Mouse (Mus musculus) embryo, embryonic 11.5 days (tissue): ENCODE measurements at regions not wholly inside any gene's neighbourhood (a gene's known extent, or its start where the extent isn't known, plus 50 kb on each side); places are given as distances from the start of the nearest gene placed in this dataset.

Experiments
- DNase-seq: peaks from one replicate; pipeline ENCODE4 v3.0.0-alpha.2; 2012; ENCODE audit warnings: low read depth, low spot score

DNA sequence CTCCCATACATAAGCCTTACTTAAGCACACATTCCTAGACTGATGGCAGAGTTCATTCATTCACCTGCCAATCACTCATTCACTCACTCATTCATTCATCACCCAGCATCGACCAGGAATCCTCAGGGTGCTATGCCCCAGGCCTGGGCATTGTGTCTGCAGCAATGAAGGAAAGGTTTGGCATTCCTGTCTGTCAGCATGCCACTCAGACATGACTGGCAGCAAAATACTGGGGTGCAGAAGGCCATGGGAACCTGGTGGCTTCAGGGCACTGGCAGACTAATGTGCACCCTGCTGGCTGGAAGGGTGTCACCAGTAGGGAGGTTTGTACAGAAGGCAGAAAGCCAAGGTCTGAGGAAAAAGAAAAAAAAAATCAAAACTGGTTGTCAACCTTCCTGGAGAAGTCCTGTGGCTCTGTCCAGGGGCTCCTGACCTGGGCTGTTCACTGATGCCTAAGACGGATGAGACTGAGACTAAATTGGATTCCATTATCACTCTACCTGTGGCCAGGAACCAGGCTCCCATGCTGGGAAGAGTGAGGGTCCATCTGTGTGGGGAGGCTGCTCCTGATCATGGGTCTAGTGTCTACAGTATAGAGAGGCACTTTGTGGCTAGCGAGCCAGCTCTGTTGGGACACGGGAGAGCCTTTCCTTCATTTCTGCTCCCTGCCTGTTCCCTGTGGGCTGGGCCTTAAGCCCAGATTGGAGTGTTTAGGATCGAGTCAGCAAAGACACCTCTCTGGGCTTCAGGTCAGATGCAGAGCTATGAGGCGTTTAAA lies 104.1 kb downstream of the Cstad start:
- DNase-seq = no peak

DNA sequence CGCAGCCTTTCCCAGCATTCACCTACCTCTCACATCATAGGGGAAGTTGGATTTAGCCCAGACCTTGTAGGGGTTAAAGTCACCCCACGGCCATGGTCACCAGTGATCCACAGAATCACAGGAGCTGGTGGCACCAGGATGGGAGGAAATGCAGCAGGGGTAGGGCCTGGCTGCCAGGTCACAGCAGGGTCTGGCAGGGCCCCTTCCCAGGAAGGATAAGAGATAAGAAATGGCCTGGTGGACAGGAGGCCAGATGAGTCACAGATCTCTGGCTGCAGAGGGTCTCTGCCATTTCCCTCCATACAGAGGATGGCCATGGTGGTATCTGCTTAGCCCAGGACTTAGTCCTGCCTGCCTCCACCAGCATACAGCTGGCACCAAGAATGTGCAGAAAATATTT lies 103.0 kb downstream of the Cstad start:
- no peak for DNase-seq

DNA sequence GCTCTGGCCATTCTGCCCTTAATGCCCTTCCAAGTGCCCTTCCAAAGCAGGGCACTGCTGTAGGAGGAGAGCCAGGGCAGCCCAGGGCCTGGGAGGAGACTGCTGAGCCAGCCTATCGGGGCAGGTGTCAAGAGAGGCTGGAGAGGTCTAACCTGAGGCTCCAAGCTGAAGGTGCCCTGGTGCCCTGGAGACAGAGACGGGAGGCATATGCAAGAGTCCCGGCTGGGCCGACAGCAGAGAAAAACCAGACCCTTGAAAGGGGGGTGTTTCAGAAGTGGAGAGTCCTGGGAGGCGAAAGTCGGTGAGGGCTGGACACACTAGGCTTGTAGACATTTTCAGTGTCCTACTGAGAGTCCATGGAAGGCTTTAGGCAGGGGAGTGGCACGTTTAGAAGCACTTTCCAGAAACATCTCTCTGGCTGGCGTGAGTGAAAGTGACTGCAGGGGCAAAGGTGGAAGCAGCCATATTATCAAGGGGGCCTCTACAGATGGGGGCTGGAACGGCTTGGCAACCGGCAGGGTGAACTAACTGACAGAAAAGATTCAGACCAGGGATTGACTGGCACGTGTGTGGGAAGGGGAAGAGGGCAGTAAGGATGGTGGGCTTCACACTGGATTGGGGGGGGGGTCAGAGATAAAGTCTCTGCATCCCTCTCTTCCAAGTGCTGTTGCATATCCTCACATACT lies 101.1 kb downstream of the Cstad start:
- DNase-seq = no peak

DNA sequence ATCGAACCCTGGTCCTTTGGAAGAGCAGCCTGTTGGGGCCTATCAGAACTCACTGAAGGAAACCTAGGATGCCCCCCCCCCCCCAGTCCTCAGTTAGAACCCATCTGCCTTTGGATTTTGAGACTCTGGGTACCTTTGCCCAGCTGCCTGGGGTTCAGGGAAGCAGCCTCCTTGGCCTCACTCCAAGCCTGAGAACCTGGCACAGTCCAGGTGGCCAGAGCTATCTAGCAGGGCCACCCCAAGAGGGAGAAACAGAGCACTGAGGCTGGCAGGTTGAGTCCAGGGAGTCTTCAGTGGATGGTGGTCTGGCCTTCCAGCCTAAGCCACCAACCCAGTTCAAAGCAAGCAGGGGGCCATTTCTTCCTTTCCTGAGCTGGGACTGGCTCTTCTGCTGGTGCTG lies 100.2 kb downstream of the Cstad start:
- DNase-seq = no peak

DNA sequence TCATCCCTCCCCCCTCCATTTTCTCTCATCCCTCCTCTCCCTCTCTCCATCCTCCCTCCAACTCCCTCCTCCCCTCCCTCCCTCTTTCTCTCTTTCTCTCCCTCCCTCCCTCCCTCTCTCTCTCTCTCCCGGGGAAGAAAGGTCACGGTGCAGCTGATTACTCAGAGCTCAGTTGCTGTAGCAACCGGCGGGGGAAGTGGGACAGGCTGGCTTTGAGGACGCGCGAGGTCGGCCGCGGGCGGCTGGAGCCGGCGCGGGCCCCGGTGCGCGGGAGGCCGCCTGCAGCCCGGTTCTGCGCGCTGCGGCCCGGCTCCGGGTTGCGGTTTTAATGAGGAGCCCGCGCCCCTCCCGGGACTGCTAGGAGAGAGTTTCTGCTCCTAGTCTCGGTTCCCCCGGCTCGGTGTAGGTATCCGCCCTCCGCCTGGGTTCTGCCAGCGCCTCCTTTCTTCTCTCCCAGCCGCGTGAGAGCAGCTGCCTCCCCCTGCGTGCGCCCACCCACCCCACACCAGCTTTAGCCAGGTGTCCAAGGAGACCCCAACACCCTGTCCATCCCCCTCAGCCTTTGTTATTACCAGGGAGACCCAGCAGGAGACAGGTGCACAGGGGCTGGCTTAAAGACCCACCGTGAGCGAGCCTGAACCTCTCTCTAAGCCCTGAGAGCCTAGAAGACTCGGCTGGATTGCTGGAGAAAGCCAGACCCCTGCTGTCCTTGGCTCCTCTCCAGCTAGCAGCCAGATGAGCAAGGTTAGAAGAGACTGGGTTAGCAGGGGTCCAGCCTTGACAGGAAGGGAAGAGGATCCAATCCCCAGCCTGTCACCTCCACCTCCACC lies 98.6 kb downstream of the Cstad start:
- peak; percentile 87 for DNase-seq

DNA sequence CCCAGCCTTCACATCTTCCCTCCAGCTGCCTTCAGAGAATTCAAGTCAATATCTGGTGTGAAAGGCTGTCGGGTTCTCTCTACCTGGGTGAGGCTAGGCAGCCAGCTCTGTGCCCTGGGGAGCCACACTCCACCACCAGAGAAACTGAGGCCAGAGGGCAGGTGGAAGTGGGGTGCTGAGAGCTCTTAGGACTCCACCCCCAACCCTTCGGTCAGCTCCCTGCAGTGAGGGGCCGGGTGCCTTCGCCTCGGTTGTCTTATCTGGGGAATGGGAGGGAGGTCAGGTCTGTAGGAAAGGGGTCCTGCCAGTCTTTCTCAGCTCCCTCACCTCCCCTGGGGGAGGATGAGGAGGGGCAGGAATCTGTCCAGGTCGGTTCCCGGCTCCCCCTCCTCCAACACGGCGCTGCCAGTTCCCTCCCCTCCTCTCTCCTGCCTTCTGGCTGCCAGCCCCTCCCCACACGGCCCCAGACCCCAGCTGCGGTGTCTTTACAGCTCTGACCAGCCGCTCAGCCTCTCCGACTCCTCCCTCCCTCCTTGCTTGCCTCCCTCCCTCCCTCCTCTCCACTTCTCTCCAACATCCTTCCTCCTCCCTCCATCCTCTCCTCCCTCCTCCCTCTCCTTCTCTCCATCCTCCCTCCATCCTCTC lies 97.8 kb downstream of the Cstad start:
- peak; percentile 68 for DNase-seq

DNA sequence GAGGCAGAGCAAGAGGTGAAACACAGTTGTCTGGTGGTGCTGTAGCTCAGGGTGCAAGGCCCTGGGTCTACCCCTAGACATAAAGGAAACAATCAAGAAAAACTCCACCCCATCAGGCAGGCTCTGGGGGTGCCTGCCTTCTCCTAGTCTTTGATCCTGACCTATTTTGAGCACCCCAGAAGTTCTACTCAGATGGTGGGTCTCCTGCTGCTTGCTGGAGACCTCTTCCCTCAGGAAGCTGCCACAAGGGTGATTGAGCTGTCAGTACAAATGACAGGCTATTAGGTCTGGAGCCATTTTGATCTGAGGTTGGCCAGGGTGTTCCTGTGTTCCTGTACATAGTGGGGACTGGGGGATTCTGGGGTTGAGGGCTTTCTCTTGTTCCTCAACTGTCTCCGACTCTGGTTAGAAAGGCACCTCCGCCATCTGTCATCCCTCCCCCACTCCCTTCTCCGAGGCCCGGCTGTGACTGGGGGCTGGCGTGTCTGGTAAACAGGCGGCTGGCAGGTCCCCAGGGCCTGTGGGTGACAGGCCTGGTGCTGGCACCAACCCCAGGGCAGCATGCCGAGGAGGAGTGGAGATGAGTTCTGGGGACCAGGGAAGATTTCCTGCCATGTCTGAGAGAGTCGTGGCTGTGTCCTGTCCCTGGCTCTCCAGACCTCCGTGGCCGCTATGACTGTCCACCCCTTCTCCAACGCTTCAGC lies 97.2 kb downstream of the Cstad start:
- no peak for DNase-seq

DNA sequence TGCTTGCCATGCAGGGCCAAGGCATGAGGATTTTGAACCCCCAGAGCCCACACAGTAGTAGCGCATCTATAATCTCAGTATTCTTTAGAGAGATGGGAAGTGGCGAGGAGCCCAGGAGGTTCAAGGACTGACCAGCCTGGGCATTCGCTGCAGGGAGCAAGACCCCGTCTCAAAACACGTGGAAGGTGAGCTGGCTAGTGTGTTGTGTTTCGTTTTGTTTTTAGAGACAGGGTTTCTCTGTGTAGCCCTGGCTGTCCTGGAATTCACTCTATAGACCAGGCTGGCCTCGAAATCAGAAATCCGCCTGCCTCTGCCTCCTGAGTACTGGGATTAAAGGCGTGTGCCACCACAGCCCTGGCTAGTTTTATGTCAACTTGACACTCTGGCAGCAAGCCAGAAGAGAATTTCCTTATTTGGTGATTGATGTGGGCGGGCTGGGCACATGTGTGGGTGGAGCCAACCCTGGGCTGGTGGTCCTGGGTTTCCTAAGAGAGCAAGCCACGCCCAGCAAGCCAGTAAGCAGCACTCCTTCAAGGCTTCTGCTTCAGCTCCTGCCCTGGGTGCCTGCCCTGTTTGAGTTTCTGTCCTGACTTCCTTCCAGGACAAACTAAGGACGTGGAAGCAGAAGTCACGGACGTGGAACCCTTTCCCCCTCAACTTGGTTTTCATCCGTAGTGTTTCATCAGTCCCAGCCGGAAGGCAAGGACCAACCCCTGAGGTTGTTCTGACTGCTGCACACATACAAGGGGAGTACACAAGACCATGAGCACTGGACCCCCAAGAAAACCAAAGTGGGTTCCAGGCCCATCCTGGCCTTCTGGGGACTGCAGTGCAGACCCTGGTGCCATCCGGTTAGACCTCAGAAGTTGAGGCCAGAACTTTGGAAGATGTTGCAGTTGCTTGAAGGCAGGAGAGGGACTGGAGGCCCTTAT lies 96.4 kb downstream of the Cstad start:
- no peak for DNase-seq

DNA sequence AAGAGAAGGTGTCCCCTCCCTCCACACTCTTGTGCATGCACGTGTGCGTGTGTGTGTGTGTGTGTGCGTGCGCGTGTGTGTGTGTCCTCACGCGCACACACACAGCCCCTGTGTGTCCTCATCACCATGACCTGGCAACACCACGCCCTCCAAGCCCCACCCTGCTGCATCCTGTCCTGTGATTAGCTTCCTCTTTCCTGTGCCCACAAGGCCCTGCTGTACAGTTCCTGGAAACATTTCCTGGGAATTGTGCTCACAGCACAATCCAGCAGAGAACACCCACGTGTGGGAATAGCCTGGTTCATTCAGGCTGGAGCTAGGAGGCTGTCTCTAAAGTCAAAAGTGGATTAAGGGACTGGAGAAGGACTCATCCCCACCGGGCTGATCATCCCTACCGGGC lies 95.5 kb downstream of the Cstad start:
- no peak for DNase-seq

DNA sequence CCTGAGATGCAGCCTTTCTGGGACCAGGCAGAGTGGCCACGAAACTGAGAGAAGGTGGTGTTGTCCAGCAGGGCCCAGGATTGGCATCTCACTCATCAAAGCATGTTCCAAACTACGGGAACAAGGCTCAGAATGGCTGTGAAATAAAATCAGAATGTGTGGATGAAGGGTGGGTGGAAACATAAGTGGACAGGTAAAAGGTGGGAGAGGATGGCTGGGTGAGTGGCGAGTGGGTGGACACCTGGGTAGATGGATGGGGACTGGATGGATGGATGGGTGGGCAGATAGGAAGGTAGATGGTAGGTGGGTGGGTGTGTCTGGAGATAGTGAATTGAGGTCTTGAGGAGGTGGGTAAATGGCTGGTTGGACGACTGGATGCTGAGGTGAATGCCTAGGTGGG lies 93.6 kb downstream of the Cstad start:
- no peak for DNase-seq

DNA sequence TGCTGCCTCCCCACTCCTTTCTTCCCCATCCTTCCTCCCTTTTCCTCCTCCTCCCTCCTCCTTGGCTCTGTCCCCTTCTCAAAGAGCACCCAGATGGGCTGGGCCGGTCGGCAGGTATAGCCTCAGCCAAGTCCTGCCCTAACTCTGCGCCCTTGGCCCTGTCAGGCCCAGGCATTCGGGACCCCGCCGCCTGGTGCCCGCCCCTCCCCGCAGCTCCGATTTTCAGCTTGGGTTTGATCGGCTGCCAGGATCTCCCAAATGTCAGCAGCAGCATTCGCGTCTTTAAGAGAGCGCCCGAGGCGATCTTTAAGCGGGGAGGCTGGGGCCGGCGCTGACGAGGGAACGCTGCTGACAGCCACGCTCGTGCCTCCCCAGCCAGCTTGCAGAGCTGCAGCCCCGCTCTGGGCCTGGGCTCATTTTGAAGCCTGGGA lies 92.3 kb downstream of the Cstad start:
- no peak for DNase-seq

DNA sequence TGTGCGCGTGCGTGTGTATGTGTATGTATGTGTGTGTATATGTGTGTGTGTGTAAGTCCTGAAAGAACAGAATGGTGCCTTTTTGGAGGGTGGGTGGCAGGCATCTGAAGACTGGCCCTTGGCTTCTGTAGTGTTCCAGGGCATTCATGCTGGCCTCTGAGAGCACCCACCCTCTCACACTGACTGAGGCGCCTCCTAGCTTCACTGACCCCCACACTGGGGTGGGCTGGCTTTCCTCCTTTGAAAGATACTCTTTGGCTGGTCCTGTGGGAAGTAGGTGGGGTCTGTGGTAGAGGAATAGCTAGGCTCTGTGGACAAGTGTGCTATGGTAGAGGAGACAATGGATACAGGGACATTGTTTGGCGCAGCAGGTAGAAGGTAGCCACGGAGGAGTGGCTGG lies 91.5 kb downstream of the Cstad start:
- DNase-seq = no peak

DNA sequence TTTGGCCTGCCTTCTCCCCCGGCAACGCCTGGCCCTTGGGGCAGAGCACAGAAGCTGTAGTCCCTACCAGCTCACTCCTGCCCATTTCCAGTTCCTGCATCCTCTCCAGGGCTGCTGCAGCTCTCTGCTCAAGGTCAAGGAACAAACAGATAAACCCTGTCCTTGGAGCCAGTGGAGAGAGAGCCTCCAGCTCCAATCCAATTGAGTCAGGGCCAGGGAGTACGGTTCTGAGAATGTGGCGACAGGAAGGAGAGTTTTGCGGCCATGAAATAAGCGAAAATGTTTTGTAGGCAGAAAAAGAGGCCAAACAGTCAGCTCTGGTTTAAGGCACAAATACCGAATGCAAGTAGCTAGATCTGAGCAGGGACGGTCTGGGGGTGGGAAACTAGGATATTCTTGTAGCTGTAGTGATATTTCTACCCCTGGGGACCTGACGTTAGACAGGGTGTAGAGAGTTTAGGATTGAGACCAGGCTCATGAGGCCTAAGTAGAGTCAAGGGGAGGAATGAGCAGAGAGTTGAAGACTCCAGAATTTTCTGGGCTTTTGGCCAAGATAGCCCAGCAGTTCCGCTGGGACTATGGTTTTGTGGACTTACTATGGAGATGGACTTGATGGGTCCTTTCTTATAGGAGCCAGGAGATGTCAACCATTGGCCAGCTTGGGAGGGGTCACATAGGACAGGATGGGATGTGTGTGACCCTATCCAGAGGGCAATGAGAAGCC lies 90.5 kb downstream of the Cstad start:
- no peak for DNase-seq

DNA sequence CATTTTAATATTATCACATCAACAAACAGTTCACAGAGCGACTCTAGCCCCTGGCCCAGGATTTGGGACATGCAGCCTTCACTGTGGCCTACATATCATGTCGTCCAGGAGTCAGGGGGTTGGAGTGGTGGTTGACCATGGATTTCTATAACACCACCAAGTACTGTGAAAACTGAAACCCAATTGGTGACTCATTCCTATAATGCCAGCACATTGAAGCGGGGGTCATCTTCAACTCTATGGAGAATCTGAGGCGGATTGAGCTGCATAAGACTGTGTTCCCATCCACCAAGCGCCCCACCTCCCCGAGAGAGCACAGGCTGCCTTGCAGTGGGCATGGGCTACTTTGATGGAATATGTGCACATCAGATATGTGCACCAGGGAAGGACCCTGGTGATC lies 89.6 kb downstream of the Cstad start:
- no peak for DNase-seq

DNA sequence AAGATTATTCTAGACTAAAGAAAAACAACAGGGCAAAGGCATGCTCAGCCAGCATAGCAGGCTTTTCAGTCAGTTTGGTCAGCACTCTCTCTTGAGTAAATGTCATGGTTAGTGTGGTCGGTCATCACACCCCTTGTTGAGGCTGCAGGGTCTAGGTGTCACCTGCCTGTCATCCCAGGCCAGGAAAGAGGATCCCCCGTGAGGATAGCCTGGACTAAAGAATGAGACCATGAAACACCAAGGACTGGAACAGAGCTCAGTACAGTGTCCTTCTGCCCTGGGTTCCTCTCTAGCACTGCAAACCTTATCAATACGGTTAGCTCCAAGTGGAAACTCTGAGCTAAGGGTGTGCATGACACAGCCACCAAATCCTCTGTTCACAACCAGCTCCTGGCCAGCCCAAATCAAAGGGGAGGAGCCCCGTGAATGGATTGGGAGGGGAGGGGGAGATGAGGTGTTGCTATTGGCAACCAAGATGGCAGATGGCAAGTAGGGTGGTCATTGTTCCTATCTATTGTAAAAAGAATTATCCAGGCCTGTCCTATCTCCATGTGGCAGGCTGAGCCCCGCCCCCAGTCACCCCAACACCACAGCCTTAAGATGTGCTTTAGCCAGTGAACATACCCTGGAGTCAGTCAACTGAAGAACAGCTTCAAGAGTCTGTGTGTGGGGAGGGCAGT lies 87.4 kb downstream of the Cstad start:
- no peak for DNase-seq

DNA sequence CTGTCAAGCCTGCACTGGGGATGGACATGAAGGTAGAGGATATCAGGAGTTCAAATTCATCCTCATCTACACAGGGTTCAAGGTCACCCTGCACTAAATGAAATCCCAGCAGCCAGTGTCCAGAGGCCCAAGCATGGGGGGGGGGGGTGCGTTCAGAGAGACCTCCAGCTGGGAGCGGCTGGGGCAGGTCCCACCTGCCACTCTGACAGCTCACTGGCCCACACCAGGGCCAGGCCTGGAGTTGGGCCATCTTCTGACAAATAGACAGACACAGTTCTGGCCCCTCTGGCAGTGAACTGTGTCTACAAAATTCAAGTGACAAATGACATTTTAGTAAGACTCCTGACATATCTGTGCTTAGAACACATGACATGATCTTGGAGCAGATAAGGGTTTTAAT lies 86.8 kb downstream of the Cstad start:
- no peak for DNase-seq

DNA sequence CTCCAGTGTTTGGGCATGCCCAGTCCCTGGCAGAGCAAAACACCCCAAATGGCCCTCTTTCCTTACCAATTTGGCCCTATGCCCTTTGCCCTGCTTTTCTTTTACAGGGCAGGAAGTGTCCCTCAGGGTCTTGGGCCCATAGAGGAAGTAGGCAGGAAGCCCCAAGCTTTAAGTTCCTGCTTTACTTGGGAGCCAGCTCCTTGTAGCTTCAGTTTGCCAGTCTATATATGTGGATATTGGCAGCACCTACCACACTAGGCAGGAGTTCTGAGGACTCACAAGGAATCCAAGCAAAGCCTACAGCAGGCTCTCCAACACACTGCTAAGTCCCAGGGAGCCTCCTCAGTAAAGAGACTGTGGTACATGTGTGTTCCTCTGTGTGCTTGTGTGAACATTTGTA lies 84.2 kb downstream of the Cstad start:
- DNase-seq = no peak

DNA sequence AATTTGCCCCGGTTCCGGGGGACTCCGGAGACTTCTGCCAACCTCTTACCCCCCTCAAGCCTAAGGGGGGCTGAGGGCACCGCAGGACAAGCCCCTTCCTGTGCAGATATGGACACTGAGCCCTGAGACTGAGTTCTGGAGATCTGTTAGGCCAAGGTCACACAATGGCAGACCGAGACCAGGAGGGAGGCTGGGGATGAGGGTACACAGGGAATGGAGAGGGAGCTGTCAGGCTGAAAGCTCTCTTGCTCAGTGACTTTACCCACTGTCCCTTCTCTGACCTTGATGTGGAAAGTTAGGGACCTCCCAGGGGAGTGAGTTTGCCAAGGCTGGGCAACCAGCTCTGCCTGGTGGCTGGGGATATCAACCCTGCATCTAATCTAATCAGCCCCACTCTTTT lies 82.7 kb downstream of the Cstad start:
- no peak for DNase-seq

DNA sequence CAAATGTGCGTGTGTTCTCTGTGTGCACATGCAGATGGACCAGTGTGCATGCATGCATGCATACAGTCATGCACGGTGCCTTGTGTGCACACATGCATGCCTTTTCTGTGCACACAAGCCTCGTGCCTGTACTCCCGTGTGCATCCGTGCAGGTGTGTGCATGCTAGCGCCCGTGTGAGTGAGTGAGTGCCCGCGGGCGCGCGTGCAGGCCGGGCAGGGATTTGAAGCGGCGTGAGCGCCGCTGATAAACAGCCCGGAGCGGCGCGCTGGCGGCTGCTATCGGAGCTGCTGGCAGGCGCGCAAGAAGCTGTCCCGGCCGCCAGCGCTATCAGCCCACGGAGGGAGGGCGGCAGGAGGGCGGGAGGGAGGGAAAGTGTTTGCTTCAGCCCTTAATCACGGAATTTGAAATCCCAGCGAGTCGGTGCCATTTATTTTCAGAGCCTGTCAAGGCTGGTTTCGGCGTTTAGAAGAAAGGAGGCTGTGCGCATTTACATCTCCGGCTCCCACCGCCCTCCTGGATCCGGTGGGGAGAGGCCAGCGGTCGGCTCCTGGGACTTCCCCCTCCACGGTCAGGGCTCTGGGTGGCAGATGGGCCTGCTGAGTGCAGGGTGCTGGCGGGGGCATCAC lies 82.1 kb downstream of the Cstad start:
- DNase-seq = peak; percentile 54
